Mouse (Mus musculus) heart, adult 2 months (tissue): ENCODE measurements at regions not wholly inside any gene's neighbourhood (a gene's known extent, or its start where the extent isn't known, plus 50 kb on each side); places are given as distances from the start of the nearest gene placed in this dataset.
A peak's percentile ranks its signal among the peaks of the same experiment; 100 is the strongest.

ENCODE experiments used
- DNase-seq, 2 experiments: peaks; one replicate each; pipeline ENCODE4 v3.0.0; 2021
- H3K27ac ChIP-seq: fragments of 200-600 bp; 2 replicates; pipeline ENCODE4 v1.8.1; 2022
- H3K27me3 ChIP-seq: fragments of 200-500 bp; 2 replicates; pipeline ENCODE4 v1.6.1; 2012; ENCODE audit warnings: mild to moderate bottlenecking, low read length, inconsistent platforms, mixed read lengths; ENCODE audit not compliant: control insufficient read depth, insufficient read depth
- H3K36me3 ChIP-seq: fragments of 200-500 bp; 2 replicates; pipeline ENCODE4 v1.6.1; 2012; ENCODE audit warnings: low read length, inconsistent platforms; ENCODE audit not compliant: control insufficient read depth, insufficient read depth
- H3K4me1 ChIP-seq: fragments of 200-500 bp; 2 replicates; pipeline ENCODE4 v1.6.1; 2011; ENCODE audit warnings: low read length; ENCODE audit not compliant: control insufficient read depth, insufficient read depth
- H3K4me3 ChIP-seq: fragments of 200-600 bp; 2 replicates; pipeline ENCODE4 v1.8.1; 2022
- H3K79me2 ChIP-seq: fragments of 200-500 bp; replicated peaks from 2 replicates; pipeline ENCODE4 v1.6.1; 2012; ENCODE audit warnings: mild to moderate bottlenecking, inconsistent platforms, low read length, moderate library complexity, mixed read lengths; ENCODE audit not compliant: control insufficient read depth, insufficient read depth
- H3K9ac ChIP-seq: fragments of 200-500 bp; 2 replicates; pipeline ENCODE4 v1.6.1; 2012; ENCODE audit warnings: low read depth, mild to moderate bottlenecking, control low read depth, inconsistent platforms, low read length, mixed read lengths
- CTCF ChIP-seq: fragments of 200-600 bp; IDR thresholded peaks from 2 replicates; pipeline ENCODE4 v1.8.1; 2022; ENCODE audit warnings: antibody characterized with exemption, mild to moderate bottlenecking, moderate library complexity
- EP300 ChIP-seq: fragments of 200-500 bp; IDR thresholded peaks from 2 replicates; pipeline ENCODE4 v1.6.1; 2011; ENCODE audit warnings: low read depth, low read length, control low read depth; ENCODE audit not compliant: insufficient read depth
- POLR2A ChIP-seq: fragments of 200-500 bp; IDR thresholded peaks from 2 replicates; pipeline ENCODE4 v1.6.1; 2011; ENCODE audit warnings: mild to moderate bottlenecking, low read depth, low read length, control low read depth; ENCODE audit not compliant: insufficient read depth
- WGBS: fragments of 180-500 bp; shearing (Covaris S2); methylation state at CpG from one replicate; pipeline ENCODE4 v1.1.7; 2018; 5-methylcytosine and 5-hydroxymethylcytosine counted together
- intact Hi-C: fragments of 180-260 bp; cut with DNase I; formaldehyde crosslinking; loops from one replicate; pipeline ENCODE4 v1.15.1; 2025

DNA sequence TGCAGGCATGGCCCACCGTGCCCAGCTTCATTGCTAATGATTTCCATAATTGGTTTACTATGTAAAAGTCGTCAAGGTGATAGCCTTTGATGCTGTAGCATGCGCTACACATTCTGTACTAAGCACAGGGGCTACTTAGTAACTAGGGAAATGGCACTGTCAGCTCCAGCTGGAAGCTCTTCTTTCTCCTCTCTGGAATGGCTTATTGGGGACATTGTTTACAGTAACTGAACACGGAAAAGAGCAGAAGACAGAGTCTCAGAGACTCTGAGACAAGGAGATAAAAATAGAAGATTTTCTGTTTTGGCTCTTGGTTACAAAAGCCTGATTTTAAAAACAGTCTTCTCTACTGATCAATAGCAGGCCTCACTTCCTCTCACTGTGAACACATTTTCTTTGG is 178.3 kb downstream of the Ktn1 start:
- Histone ChIP-seq H3K27me3 (no peaks in the 10 kb centered on the region), H3K4me3 (no peak overlapping the region), H3K36me3 (no peaks in the 10 kb centered on the region), H3K27ac (no peak overlapping the region), H3K4me1 (no peaks in the 10 kb centered on the region), H3K79me2 (no peaks in the 10 kb centered on the region), H3K9ac (no peak overlapping the region)
- TF ChIP-seq CTCF (no peak), POLR2A (no peak), EP300 (no peak)
- DNase-seq: no peak
- WGBS: 71% methylated on average over 4 of the region's 4 CpGs
- intact Hi-C loops: no loop called here

- intact Hi-C loops: no loop called here
- no peaks in the 10 kb centered on the region for H3K4me1 ChIP-seq
- H3K27me3 ChIP-seq: no peaks in the 10 kb centered on the region
- no peak for TF ChIP-seq POLR2A
- no peaks in the 10 kb centered on the region for H3K36me3 ChIP-seq
- WGBS: 61% methylated on average over 2 of the region's 2 CpGs
- H3K9ac ChIP-seq: no peak overlapping the region
- DNase-seq: peak in 1 of 2 experiments; percentile 13
- H3K79me2 ChIP-seq: no peaks in the 10 kb centered on the region
- no peak overlapping the region for H3K4me3 ChIP-seq
- no peak overlapping the region for H3K27ac ChIP-seq
Observed at GRCm38 (mm10) chr14:47827623-47828022, 179.4 kb downstream of the Ktn1 start.

DNA sequence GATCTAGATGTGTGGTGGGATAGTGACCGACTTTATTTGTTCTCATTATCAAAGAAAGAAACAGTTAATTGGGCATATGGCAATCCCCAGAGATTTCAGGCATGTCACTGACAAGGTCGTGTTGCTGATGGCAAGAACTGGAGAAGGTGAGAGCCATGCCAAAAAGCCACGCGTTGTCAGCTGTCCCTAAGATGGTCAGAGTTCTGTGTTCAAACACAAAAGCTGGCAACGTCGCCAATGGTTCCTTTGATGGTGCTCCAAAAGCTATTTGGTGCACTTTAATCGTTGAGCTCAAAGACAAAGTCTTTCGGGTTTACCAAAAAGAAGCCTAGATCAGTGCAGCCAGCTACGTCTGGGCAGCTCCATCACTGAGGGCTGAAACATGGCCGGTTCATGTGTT is 185.4 kb downstream of the Ktn1 start:
- TF ChIP-seq POLR2A (no peak), EP300 (no peak), CTCF (no peak)
- H3K4me1 ChIP-seq: no peaks in the 10 kb centered on the region
- H3K79me2 ChIP-seq: no peaks in the 10 kb centered on the region
- H3K4me3 ChIP-seq: no peak overlapping the region
- intact Hi-C loops: no loop called here
- H3K9ac ChIP-seq: no peak overlapping the region
- no peak for DNase-seq
- WGBS: 73% methylated on average over 10 of the region's 10 CpGs
- H3K27ac ChIP-seq: no peak overlapping the region
- H3K36me3 ChIP-seq: no peaks in the 10 kb centered on the region
- H3K27me3 ChIP-seq: no peaks in the 10 kb centered on the region

DNA sequence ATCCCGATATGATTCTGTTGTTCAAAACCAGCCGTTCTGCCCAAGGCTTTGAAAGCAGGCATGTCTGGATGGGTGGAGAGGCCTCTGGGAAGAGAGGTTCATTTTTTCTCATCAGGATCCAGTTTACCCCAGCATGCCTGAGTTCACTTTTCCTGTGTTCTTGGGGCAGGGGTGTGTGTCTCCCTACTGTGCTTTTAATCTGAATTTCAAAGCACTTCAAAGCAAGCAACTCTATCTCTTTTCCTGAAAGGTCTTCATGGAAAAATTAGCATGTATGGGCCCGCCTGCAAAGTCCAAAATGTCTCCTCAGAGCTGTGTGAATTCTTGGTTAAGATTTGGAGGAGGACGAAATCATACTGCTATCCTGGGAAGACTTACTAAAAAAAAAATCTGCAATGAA is 187.2 kb downstream of the Ktn1 start:
- TF ChIP-seq EP300: no peak
- TF ChIP-seq POLR2A: no peak
- no peak for TF ChIP-seq CTCF
- 65% methylated on average over 4 of the region's 4 CpGs for WGBS
- H3K27me3 ChIP-seq: no peaks in the 10 kb centered on the region
- intact Hi-C loops: no loop called here
- H3K4me1 ChIP-seq: no peaks in the 10 kb centered on the region
- no peaks in the 10 kb centered on the region for H3K79me2 ChIP-seq
- no peak for DNase-seq
- no peak overlapping the region for H3K27ac ChIP-seq
- no peak overlapping the region for H3K9ac ChIP-seq
- no peaks in the 10 kb centered on the region for H3K36me3 ChIP-seq
- no peak overlapping the region for H3K4me3 ChIP-seq

DNA sequence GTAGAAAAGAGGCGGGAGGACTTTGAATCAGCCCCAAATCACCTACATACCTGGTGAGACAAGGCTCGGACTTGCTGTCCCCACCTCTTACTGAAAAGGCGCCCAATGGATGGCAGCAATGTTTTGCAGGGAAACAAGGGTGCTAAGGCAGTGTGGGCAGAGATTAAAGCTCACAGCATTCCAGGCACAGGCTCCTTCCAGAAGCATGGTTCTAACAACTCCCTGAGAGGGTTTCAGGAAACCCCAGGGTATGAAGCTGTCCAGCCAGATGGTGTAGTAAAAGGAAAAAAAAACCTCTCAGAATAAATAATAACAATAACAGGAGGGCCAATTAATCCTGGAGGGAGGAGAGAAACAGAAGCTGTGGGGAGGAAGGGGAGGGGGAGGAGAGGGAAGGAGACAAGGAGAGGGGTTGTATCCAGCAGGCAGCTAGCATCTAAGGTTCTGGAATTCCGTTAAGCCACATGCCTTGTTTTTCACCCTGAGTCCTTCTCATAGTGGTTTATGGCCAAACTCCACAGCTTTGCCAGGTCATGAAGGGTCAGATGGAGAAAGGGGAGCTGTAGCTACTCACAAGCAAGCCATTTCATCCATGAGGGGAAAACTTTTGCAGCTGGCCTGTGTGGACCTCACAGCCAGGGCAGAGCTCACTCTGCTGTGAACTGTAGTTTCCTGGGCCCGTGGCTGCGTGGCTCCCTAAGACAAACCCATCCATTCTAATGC is 191.4 kb downstream of the Ktn1 start:
- Histone ChIP-seq H3K9ac (no peak overlapping the region), H3K4me1 (no peaks in the 10 kb centered on the region), H3K27ac (no peak overlapping the region), H3K27me3 (no peaks in the 10 kb centered on the region), H3K4me3 (no peak overlapping the region), H3K79me2 (no peaks in the 10 kb centered on the region), H3K36me3 (no peaks in the 10 kb centered on the region)
- 73% methylated on average over 6 of the region's 6 CpGs for WGBS
- no peak for DNase-seq
- TF ChIP-seq CTCF (no peak), EP300 (no peak), POLR2A (no peak)
- intact Hi-C loops: no loop called here

DNA sequence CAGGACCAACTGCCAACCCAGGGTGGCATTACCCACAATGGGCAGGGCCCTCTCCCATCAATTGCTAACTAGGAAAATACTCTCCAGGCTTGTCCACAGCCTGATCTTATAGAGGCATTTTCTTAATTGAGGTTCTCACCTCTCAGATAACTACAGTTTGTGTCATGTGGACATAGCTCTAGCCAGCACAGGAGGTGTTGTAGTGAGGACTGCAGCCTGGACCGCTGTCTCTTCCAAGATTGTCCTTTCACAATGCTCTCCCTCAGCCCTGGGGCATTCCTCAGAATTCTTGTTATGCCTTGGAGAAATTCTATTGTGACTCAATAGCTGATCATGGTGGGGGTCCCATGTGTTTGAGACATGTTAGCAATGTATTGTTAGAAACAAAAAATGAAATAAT is 196.1 kb downstream of the Ktn1 start:
- H3K9ac ChIP-seq: no peak overlapping the region
- no peak overlapping the region for H3K27ac ChIP-seq
- intact Hi-C loops: no loop called here
- no peaks in the 10 kb centered on the region for H3K4me1 ChIP-seq
- H3K36me3 ChIP-seq: no peaks in the 10 kb centered on the region
- no peak for DNase-seq
- H3K4me3 ChIP-seq: no peak overlapping the region
- TF ChIP-seq CTCF: no peak
- TF ChIP-seq POLR2A: no peak
- no peak for TF ChIP-seq EP300
- no peaks in the 10 kb centered on the region for H3K27me3 ChIP-seq
- 66% methylated on average over 1 of the region's 1 CpGs for WGBS
- H3K79me2 ChIP-seq: no peaks in the 10 kb centered on the region
